Mouse (Mus musculus) kidney, embryonic 15.5 days (tissue): ENCODE measurements around the gene Inpp4a. TPM values are rescaled to one million over a fixed set of nuclear protein-coding genes. Genes with fewer than 3 reads are reported as not detected.

Experiments
- ATAC-seq: fragments of 200-750 bp; cut with Nextera tagmentation; replicated peaks from 2 replicates; pipeline ENCODE4 v1.8.0; 2017; ENCODE audit warnings: moderate TSS enrichment; ENCODE audit not compliant: low FRiP score
- H3K27ac ChIP-seq: fragments of 300-500 bp; sonication (generic); 2 replicates; pipeline ENCODE4 v1.5.1; 2015; ENCODE audit warnings: mild to moderate bottlenecking, inconsistent platforms
- H3K27me3 ChIP-seq: fragments of 300-500 bp; sonication (generic); 2 replicates; pipeline ENCODE4 v1.6.1; 2015; ENCODE audit warnings: inconsistent platforms
- H3K36me3 ChIP-seq: fragments of 300-500 bp; sonication (generic); 2 replicates; pipeline ENCODE4 v1.6.1; 2015; ENCODE audit warnings: inconsistent platforms
- H3K4me1 ChIP-seq: fragments of 300-500 bp; sonication (generic); 2 replicates; pipeline ENCODE4 v1.6.1; 2015; ENCODE audit warnings: inconsistent platforms
- H3K4me2 ChIP-seq: fragments of 300-500 bp; sonication (generic); 2 replicates; pipeline ENCODE4 v1.6.1; 2015; ENCODE audit warnings: moderate library complexity, mild to moderate bottlenecking, inconsistent platforms
- H3K4me3 ChIP-seq: fragments of 300-500 bp; sonication (generic); replicated peaks from 2 replicates; pipeline ENCODE4 v1.5.1; 2015; ENCODE audit warnings: mild to moderate bottlenecking, inconsistent platforms
- H3K9ac ChIP-seq: fragments of 300-500 bp; sonication (generic); 2 replicates; pipeline ENCODE4 v1.6.1; 2015; ENCODE audit warnings: mild to moderate bottlenecking, inconsistent platforms
- H3K9me3 ChIP-seq: fragments of 300-500 bp; sonication (generic); replicated peaks from 2 replicates; pipeline ENCODE4 v1.6.1; 2016; ENCODE audit warnings: inconsistent platforms
- WGBS: fragments of 180-500 bp; shearing (Covaris S2); methylation state at CpG from one replicate; pipeline ENCODE4 v1.1.7; 2015; ENCODE audit warnings: mixed read lengths; 5-methylcytosine and 5-hydroxymethylcytosine counted together
- polyA plus RNA-seq: library from polyadenylated mRNA; unstranded; fragments of >200 nt; fragmentation: Nextera tagmentation; extraction: Ambion mirVana; gene quantifications from 2 replicates; pipeline ENCODE4 v1.2.1, GENCODE M21; 2015

Inpp4a gene
- polyA plus RNA-seq, 1 experiment from 2014 or later = 20.5 TPM

- Histone ChIP-seq H3K4me1 (peaks cover 24% of the 10 kb centered on the region), H3K27me3 (no peaks in the 10 kb centered on the region), H3K4me2 (0 out of 2 replicates have a peak overlapping the region, but pooled peaks have one; percentile 2), H3K9ac (no peak overlapping the region), H3K9me3 (no peaks in the 10 kb centered on the region), H3K27ac (no peak overlapping the region), H3K36me3 (peaks cover 11% of the 10 kb centered on the region; the same call in 1 of the 2 replicates), H3K4me3 (no peak overlapping the region)
- peak; percentile 77 for ATAC-seq
- 16% methylated on average over 3 of the region's 3 CpGs for WGBS
Measured at GRCm38 (mm10) chr1:37398961-37399360, 99.3 kb downstream of the Inpp4a start.

DNA sequence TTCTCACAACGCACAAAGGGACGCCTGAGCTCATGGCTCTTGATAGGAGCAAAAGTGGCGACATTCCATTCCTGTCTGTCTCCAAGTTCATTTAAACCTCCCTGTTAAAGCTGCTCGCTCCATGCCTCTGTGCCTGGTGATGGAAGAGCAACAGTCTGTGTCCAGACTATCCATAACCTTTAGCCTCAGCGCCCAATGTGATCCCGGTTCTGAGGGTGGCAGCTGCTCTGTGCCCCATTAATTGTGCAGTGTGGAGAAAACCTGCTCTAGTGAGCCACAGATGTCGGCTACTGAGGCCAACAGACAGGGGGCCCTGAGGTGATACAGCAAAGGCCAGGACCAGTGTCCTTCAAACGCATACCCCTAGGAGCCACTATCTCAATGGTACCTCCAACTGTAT is 100.1 kb downstream of the Inpp4a start:
- 50% methylated on average over 8 of the region's 8 CpGs for WGBS
- no peaks in the 10 kb centered on the region for H3K9me3 ChIP-seq
- peaks cover 24% of the 10 kb centered on the region for H3K4me1 ChIP-seq
- H3K36me3 ChIP-seq = peaks cover 8% of the 10 kb centered on the region; the same call in 1 of the 2 replicates
- no peak overlapping the region for H3K9ac ChIP-seq
- peak; percentile 63 for ATAC-seq
- no peaks in the 10 kb centered on the region for H3K27me3 ChIP-seq
- 0 out of 2 replicates have a peak overlapping the region, but pooled peaks have one; percentile 2 for H3K4me2 ChIP-seq
- no peak overlapping the region for H3K27ac ChIP-seq
- no peak overlapping the region for H3K4me3 ChIP-seq

GRCm38 (mm10) chr1:37401687-37402086 is 102.0 kb downstream of the Inpp4a start:
- H3K9ac ChIP-seq = no peak overlapping the region
- H3K36me3 ChIP-seq = peaks cover 3% of the 10 kb centered on the region; the same call in 1 of the 2 replicates
- H3K9me3 ChIP-seq = no peaks in the 10 kb centered on the region
- H3K27ac ChIP-seq = no peak overlapping the region
- WGBS = 57% methylated on average over 4 of the region's 4 CpGs
- no peak for ATAC-seq
- peaks cover 23% of the 10 kb centered on the region for H3K4me1 ChIP-seq
- no peak overlapping the region for H3K4me3 ChIP-seq
- H3K4me2 ChIP-seq = no peak overlapping the region
- no peaks in the 10 kb centered on the region for H3K27me3 ChIP-seq

DNA sequence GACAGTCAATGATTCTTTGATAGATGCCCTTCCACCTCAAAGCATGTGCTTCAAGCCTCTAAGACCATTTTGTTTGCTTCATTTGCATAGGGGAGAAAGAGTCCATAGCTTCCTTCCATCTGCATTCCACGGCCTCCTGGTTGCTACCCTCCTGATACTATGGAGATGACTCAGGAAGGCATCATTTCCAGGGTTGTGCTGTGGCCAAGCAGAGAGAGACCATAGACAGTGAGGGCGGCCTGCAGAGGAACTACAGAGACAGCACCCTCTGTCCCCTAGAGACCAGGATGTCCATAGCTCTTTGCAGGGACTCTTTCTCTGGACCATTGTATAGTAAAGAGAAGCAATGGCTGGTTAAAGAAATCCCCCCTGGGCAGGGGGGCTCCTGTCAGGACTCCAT is 105.5 kb downstream of the Inpp4a start:
- no peak overlapping the region for H3K4me2 ChIP-seq
- H3K27me3 ChIP-seq = no peaks in the 10 kb centered on the region
- 90% methylated on average over 2 of the region's 2 CpGs for WGBS
- H3K4me3 ChIP-seq = no peak overlapping the region
- ATAC-seq = no peak
- peaks cover 3% of the 10 kb centered on the region; the same call in 1 of the 2 replicates for H3K36me3 ChIP-seq
- H3K27ac ChIP-seq = no peak overlapping the region
- no peaks in the 10 kb centered on the region for H3K9me3 ChIP-seq
- H3K4me1 ChIP-seq = no peaks in the 10 kb centered on the region
- H3K9ac ChIP-seq = no peak overlapping the region

- no peak for ATAC-seq
- Histone ChIP-seq H3K9ac (no peak overlapping the region), H3K4me1 (no peaks in the 10 kb centered on the region), H3K27me3 (no peaks in the 10 kb centered on the region), H3K36me3 (no peaks in the 10 kb centered on the region), H3K4me2 (no peak overlapping the region), H3K4me3 (no peak overlapping the region), H3K27ac (no peak overlapping the region), H3K9me3 (no peaks in the 10 kb centered on the region)
- 80% methylated on average over 8 of the region's 8 CpGs for WGBS
Measured at GRCm38 (mm10) chr1:37407228-37407627, 107.6 kb downstream of the Inpp4a start.

DNA sequence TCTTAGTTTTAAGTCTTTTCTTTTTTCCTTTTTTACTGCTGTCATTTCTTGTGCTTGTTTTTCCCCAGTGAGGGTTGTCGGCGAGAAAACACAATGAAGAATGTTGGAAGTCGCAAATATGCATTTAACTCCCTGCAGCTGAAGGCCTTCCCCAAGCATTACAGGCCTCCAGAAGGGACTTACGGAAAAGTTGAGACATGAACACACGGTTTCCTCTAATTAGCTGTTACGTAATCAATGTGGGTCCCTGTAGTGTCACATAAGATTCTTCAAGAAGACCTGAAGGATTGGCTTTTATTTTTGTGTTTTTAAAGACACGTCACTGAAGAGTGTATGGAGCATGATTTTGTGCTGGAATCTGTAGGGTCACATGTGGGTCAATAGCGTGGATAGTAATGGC is 108.4 kb downstream of the Inpp4a start:
- WGBS = 83% methylated on average over 8 of the region's 8 CpGs

DNA sequence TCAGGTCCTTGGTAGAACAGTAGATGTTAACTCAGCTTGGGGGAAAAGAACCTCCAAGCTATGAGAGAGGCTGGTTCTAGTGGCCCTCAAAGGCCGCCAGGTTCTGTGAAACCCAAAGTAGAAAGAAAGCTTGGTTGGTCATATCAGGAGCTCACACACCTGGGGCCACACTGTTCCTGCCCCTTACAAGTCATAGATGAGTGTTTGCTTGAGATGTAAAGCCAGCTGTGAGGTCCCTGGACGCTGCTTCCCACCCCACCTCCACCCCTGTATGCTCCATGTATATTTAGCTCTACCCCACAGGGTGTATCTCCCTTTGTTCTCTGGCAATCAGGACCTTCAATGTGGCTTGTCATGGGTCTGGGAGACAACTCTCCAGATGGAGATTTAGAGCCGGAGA is 109.0 kb downstream of the Inpp4a start:
- Histone ChIP-seq H3K36me3 (no peaks in the 10 kb centered on the region), H3K9me3 (no peaks in the 10 kb centered on the region), H3K9ac (no peak overlapping the region), H3K27ac (no peak overlapping the region), H3K27me3 (no peaks in the 10 kb centered on the region), H3K4me1 (no peaks in the 10 kb centered on the region), H3K4me2 (no peak overlapping the region), H3K4me3 (no peak overlapping the region)
- 80% methylated on average over 3 of the region's 3 CpGs for WGBS
- ATAC-seq = no peak

More for the DNA sequence above, 108.4 kb downstream of the Inpp4a start:
- Histone ChIP-seq H3K36me3 (no peaks in the 10 kb centered on the region), H3K9me3 (no peaks in the 10 kb centered on the region), H3K4me1 (no peaks in the 10 kb centered on the region), H3K9ac (no peak overlapping the region), H3K27ac (no peak overlapping the region), H3K27me3 (no peaks in the 10 kb centered on the region), H3K4me2 (no peak overlapping the region), H3K4me3 (no peak overlapping the region)
- ATAC-seq = no peak

GRCm38 (mm10) chr1:37409647-37410046 is 110.0 kb downstream of the Inpp4a start:
- Histone ChIP-seq H3K4me2 (no peak overlapping the region), H3K27ac (no peak overlapping the region), H3K4me3 (no peak overlapping the region), H3K9me3 (no peaks in the 10 kb centered on the region), H3K4me1 (no peaks in the 10 kb centered on the region), H3K36me3 (no peaks in the 10 kb centered on the region), H3K27me3 (no peaks in the 10 kb centered on the region), H3K9ac (no peak overlapping the region)
- ATAC-seq = no peak

DNA sequence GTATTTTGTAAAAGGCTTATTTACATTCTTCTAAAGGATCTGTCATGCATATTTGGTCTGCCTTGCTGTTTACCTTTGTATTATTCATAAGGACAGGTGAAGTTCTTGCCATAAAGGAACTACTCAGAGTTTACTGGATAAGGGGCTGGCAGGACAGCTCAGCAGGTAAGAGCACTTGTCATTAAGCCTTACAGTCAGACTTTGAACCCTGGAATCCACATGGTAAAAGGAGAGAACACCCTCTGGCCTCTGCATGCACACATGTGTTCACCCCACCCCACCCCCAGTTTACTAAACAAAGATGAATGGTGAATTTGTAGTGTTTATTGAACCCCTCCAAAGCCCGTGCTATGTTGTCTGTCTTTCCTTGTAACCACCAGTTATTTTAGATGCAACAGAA is 115.7 kb downstream of the Inpp4a start:
- H3K4me1 ChIP-seq = no peaks in the 10 kb centered on the region
- 83% methylated on average over 1 of the region's 1 CpGs for WGBS
- no peaks in the 10 kb centered on the region for H3K9me3 ChIP-seq

GRCm38 (mm10) chr1:37419420-37419819 is 119.8 kb downstream of the Inpp4a start:
- Histone ChIP-seq H3K4me3 (no peak overlapping the region), H3K36me3 (peaks cover 74% of the 10 kb centered on the region), H3K4me2 (no peak overlapping the region), H3K27me3 (no peaks in the 10 kb centered on the region), H3K9me3 (peaks cover 4% of the 10 kb centered on the region; the same call in 1 of the 2 replicates), H3K27ac (no peak overlapping the region), H3K9ac (no peak overlapping the region), H3K4me1 (no peaks in the 10 kb centered on the region)
- no peak for ATAC-seq
- WGBS = 90% methylated on average over 1 of the region's 1 CpGs

More for the DNA sequence above, 115.7 kb downstream of the Inpp4a start:
- Histone ChIP-seq H3K9ac (no peak overlapping the region), H3K27me3 (no peaks in the 10 kb centered on the region), H3K4me3 (no peak overlapping the region), H3K36me3 (peaks cover 46% of the 10 kb centered on the region), H3K4me2 (no peak overlapping the region), H3K27ac (no peak overlapping the region)
- ATAC-seq = no peak

GRCm38 (mm10) chr1:37427144-37427875 is 127.6 kb downstream of the Inpp4a start:
- no peak overlapping the region for H3K9ac ChIP-seq
- ATAC-seq = no peak
- peaks cover 62% of the 10 kb centered on the region for H3K36me3 ChIP-seq
- WGBS = 94% methylated on average over 8 of the region's 8 CpGs
- H3K4me1 ChIP-seq = peaks cover 21% of the 10 kb centered on the region
- no peak overlapping the region for H3K4me3 ChIP-seq
- no peak overlapping the region for H3K27ac ChIP-seq
- peaks cover 6% of the 10 kb centered on the region; the same call in 1 of the 2 replicates for H3K9me3 ChIP-seq
- no peak overlapping the region for H3K4me2 ChIP-seq
- H3K27me3 ChIP-seq = no peaks in the 10 kb centered on the region

- WGBS = 51% methylated on average over 2 of the region's 2 CpGs
- Histone ChIP-seq H3K9me3 (peaks cover 6% of the 10 kb centered on the region; the same call in 1 of the 2 replicates), H3K27ac (no peak overlapping the region), H3K36me3 (peaks cover 62% of the 10 kb centered on the region), H3K4me2 (peak overlapping the region; percentile 89), H3K27me3 (no peaks in the 10 kb centered on the region), H3K4me1 (peaks cover 21% of the 10 kb centered on the region), H3K9ac (0 out of 2 replicates have a peak overlapping the region, but pooled peaks have one; percentile 88), H3K4me3 (peak overlapping the region; percentile 97)
- no peak for ATAC-seq
Measured at GRCm38 (mm10) chr1:37428911-37429310, 129.2 kb downstream of the Inpp4a start.
